Mouse (Mus musculus) heart, embryonic 13.5 days (tissue): ENCODE measurements around the gene Tmem221. TPM values are rescaled to one million over a fixed set of nuclear protein-coding genes. Genes with fewer than 3 reads are reported as not detected.

ENCODE experiments used
- ATAC-seq: fragments of 200-750 bp; cut with Nextera tagmentation; 2 replicates; pipeline ENCODE4 v1.8.0; 2017; ENCODE audit warnings: moderate TSS enrichment; ENCODE audit not compliant: insufficient number of reproducible peaks, low FRiP score, low TSS enrichment; ENCODE audit errors: extremely low read depth
- H3K27ac ChIP-seq: fragments of 300-500 bp; sonication (generic); replicated peaks from 2 replicates; pipeline ENCODE4 v1.5.1; 2015; ENCODE audit warnings: moderate library complexity, mild to moderate bottlenecking, inconsistent platforms
- H3K27me3 ChIP-seq: fragments of 300-500 bp; sonication (generic); replicated peaks from 2 replicates; pipeline ENCODE4 v1.6.1; 2015; ENCODE audit warnings: mild to moderate bottlenecking, inconsistent platforms
- H3K36me3 ChIP-seq: fragments of 300-500 bp; sonication (generic); 2 replicates; pipeline ENCODE4 v1.6.1; 2015; ENCODE audit warnings: mild to moderate bottlenecking, inconsistent platforms
- H3K4me1 ChIP-seq: fragments of 300-500 bp; sonication (generic); 2 replicates; pipeline ENCODE4 v1.6.1; 2015; ENCODE audit warnings: inconsistent platforms
- H3K4me2 ChIP-seq: fragments of 300-500 bp; sonication (generic); 2 replicates; pipeline ENCODE4 v1.6.1; 2015; ENCODE audit warnings: inconsistent platforms, mild to moderate bottlenecking, moderate library complexity
- H3K4me3 ChIP-seq: fragments of 300-500 bp; sonication (generic); 2 replicates; pipeline ENCODE4 v1.5.1; 2015; ENCODE audit warnings: moderate library complexity, mild to moderate bottlenecking, inconsistent platforms
- H3K9ac ChIP-seq: fragments of 300-500 bp; sonication (generic); 2 replicates; pipeline ENCODE4 v1.6.1; 2015; ENCODE audit warnings: inconsistent platforms, mild to moderate bottlenecking, moderate library complexity
- H3K9me3 ChIP-seq: fragments of 300-500 bp; sonication (generic); 2 replicates; pipeline ENCODE4 v1.6.1; 2016; ENCODE audit warnings: inconsistent platforms
- WGBS: fragments of 180-500 bp; shearing (Covaris S2); methylation state at CpG from one replicate; pipeline ENCODE4 v1.1.7; 2015; ENCODE audit warnings: mixed read lengths; 5-methylcytosine and 5-hydroxymethylcytosine counted together
- polyA plus RNA-seq: library from polyadenylated mRNA; unstranded; fragments of >200 nt; fragmentation: Nextera tagmentation; extraction: Ambion mirVana; gene quantifications from 2 replicates; pipeline ENCODE4 v1.2.1, GENCODE M21; 2015

Gene Tmem221
- polyA plus RNA-seq, 1 experiment from 2014 or later: 0.41 TPM

GRCm38 (mm10) chr8:71507589-71508104 lies 51.0 kb downstream of the Tmem221 start:
- Histone ChIP-seq H3K4me2 (peak overlapping the region; percentile 80), H3K27ac (no peak overlapping the region), H3K9me3 (no peaks in the 10 kb centered on the region), H3K4me1 (peaks cover 17% of the 10 kb centered on the region), H3K4me3 (peak overlapping the region; percentile 51), H3K36me3 (no peaks in the 10 kb centered on the region), H3K27me3 (peaks cover 79% of the 10 kb centered on the region), H3K9ac (peak overlapping the region; percentile 76)
- peak; percentile 47; the same call in 1 of the 2 replicates for ATAC-seq
- under 1% methylated on average over 56 of the region's 61 CpGs for WGBS

GRCm38 (mm10) chr8:71505979-71506378 lies 52.7 kb downstream of the Tmem221 start:
- Histone ChIP-seq H3K4me2 (no peak overlapping the region), H3K9ac (no peak overlapping the region), H3K27ac (no peak overlapping the region), H3K36me3 (no peaks in the 10 kb centered on the region), H3K9me3 (no peaks in the 10 kb centered on the region), H3K4me3 (no peak overlapping the region), H3K27me3 (peaks cover 67% of the 10 kb centered on the region), H3K4me1 (peaks cover 17% of the 10 kb centered on the region)
- ATAC-seq: no peak
- WGBS: 68% methylated on average over 4 of the region's 4 CpGs

DNA sequence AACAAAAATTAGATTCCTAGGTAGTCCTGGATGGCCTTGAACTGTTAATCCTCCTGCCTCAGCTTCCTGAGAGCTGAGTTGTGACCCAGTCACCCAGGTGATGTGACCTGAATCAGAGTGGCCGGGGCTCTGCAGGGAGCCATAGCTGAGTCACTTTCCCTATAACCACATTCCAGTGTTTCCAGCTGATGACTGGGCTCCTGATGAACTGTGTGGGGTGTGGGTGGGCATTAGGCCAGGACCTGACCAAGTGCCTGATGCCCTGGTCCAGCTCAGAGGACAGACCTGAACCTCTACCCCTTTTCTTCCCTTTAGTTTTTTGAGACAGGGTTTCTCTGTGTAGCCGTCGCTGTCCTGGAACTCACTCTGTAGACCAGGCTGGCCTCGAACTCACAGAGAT lies 53.3 kb downstream of the Tmem221 start:
- 86% methylated on average over 4 of the region's 4 CpGs for WGBS
- no peak overlapping the region for H3K4me3 ChIP-seq
- no peak for ATAC-seq
- peaks cover 61% of the 10 kb centered on the region for H3K27me3 ChIP-seq
- no peaks in the 10 kb centered on the region for H3K9me3 ChIP-seq
- H3K36me3 ChIP-seq: no peaks in the 10 kb centered on the region
- H3K9ac ChIP-seq: no peak overlapping the region
- H3K4me1 ChIP-seq: peaks cover 17% of the 10 kb centered on the region
- H3K4me2 ChIP-seq: no peak overlapping the region
- H3K27ac ChIP-seq: no peak overlapping the region

GRCm38 (mm10) chr8:71504349-71504748 lies 54.3 kb downstream of the Tmem221 start:
- Histone ChIP-seq H3K36me3 (no peaks in the 10 kb centered on the region), H3K9me3 (no peaks in the 10 kb centered on the region), H3K4me1 (peaks cover 23% of the 10 kb centered on the region), H3K4me3 (no peak overlapping the region), H3K27me3 (peaks cover 51% of the 10 kb centered on the region), H3K9ac (no peak overlapping the region), H3K27ac (no peak overlapping the region), H3K4me2 (no peak overlapping the region)
- no peak for ATAC-seq
- 86% methylated on average over 4 of the region's 4 CpGs for WGBS

Other genes starting within 250 kb of the Tmem221 start
- 69.1 and 78.1 TPM in 2 replicates for gene Use1, start 192.0 kb downstream of the Tmem221 start, polyA plus RNA-seq
- gene Ocel1, start 187.6 kb downstream of the Tmem221 start, polyA plus RNA-seq: 4.3 and 4.4 TPM in 2 replicates
- gene Nr2f6, start 176.9 kb downstream of the Tmem221 start, polyA plus RNA-seq: 36.6 and 40.9 TPM in 2 replicates
- 9.2 and 10.2 TPM in 2 replicates for gene Ushbp1, start 163.1 kb downstream of the Tmem221 start, polyA plus RNA-seq
- 89.7 and 91.8 TPM in 2 replicates for gene Babam1, start 162.0 kb downstream of the Tmem221 start, polyA plus RNA-seq
- 27.6 and 29.4 TPM in 2 replicates for gene Ankle1, start 152.9 kb downstream of the Tmem221 start, polyA plus RNA-seq
- gene Abhd8, start 95.2 kb downstream of the Tmem221 start, polyA plus RNA-seq: 33.0 and 35.5 TPM in 2 replicates
- 165 and 186 TPM in 2 replicates for gene Mrpl34, start 93.9 kb downstream of the Tmem221 start, polyA plus RNA-seq
- gene Dda1, start 89.7 kb downstream of the Tmem221 start, polyA plus RNA-seq: 75.6 and 87.1 TPM in 2 replicates
- gene Ano8, start 72.9 kb downstream of the Tmem221 start, polyA plus RNA-seq: 0.63 and 0.78 TPM in 2 replicates
- gene Gtpbp3, start 70.8 kb downstream of the Tmem221 start, polyA plus RNA-seq: 11.6 and 12.6 TPM in 2 replicates
- 133 and 135 TPM in 2 replicates for gene Plvap, start 47.1 kb downstream of the Tmem221 start, polyA plus RNA-seq
- gene Ccdc194, start 33.2 kb downstream of the Tmem221 start, polyA plus RNA-seq: 0.48 and 0.65 TPM in 2 replicates
- gene Bst2, start 21.4 kb downstream of the Tmem221 start, polyA plus RNA-seq: 34.0 and 39.5 TPM in 2 replicates
- 58.8 and 59.5 TPM in 2 replicates for gene Mvb12a, start 15.9 kb downstream of the Tmem221 start, polyA plus RNA-seq
- gene Nxnl1, start 7.7 kb upstream of the Tmem221 start, polyA plus RNA-seq: not detected in 2 replicates
- gene Slc27a1, start 10.0 kb upstream of the Tmem221 start, polyA plus RNA-seq: 18.2 and 18.3 TPM in 2 replicates
- 169 and 172 TPM in 2 replicates for gene Pgls, start 33.3 kb upstream of the Tmem221 start, polyA plus RNA-seq
- gene Fam129c, start 38.8 kb upstream of the Tmem221 start, polyA plus RNA-seq: 1.2 and 1.8 TPM in 2 replicates
- 54.8 and 58.3 TPM in 2 replicates for gene Colgalt1, start 52.1 kb upstream of the Tmem221 start, polyA plus RNA-seq
- gene Unc13a, start 112.9 kb upstream of the Tmem221 start, polyA plus RNA-seq: 0.39 and 0.40 TPM in 2 replicates
- gene Jak3, start 117.4 kb upstream of the Tmem221 start, polyA plus RNA-seq: 7.6 and 7.7 TPM in 2 replicates
- 1.5 and 2.1 TPM in 2 replicates for gene Insl3, start 130.3 kb upstream of the Tmem221 start, polyA plus RNA-seq
- gene B3gnt3, start 142.9 kb upstream of the Tmem221 start, polyA plus RNA-seq: 2.8 and 3.3 TPM in 2 replicates
- 1.7 and 2.3 TPM in 2 replicates for gene Fcho1, start 166.8 kb upstream of the Tmem221 start, polyA plus RNA-seq